ENCODE assay signal across 16 mouse cellular contexts in genomic region chr2:144487476-144487875, GRCm38 (mm10). TPM values are rescaled to one million over a fixed set of nuclear protein-coding genes. Genes with fewer than 3 reads are reported as not detected.
A peak's percentile ranks its signal among the peaks of the same experiment; 100 is the strongest.
DNase-seq lines count a peak whose midpoint lies in the region; ATAC-seq and TF ChIP-seq lines count a peak whose summit lies in the region.
"Had no signal": no experiment of that assay in that cellular context is flagged by ENCODE, and none has a peak within 500 bp of the region (broad histone marks: within the 10 kb centered on the region; RNA-seq: fewer than 3 reads in every experiment).

No protein-coding gene starts in this region.

- no peak overlapping the region for H3K4me2 ChIP-seq in lung, embryonic 14.5 days
- H3K4me2 ChIP-seq in heart, embryonic 12.5 days, result no peak overlapping the region
- H3K4me2 ChIP-seq in midbrain, postnatal 0 days (ENCODE audit: low read depth, low read length, poor library complexity, severe bottlenecking), result no peak overlapping the region
- H3K4me2 ChIP-seq: midbrain, embryonic 15.5 days; neural tube, embryonic 12.5 days had no signal

- no peaks in the 10 kb centered on the region for H3K9me3 ChIP-seq in lung, embryonic 14.5 days (ENCODE audit: low read depth, low read length)
- H3K9me3 ChIP-seq in heart, embryonic 12.5 days (replicated peaks), result 0 out of 2 replicates have a peak, but pooled peaks cover 5% of the 10 kb centered on the region
- H3K9me3 ChIP-seq in midbrain, postnatal 0 days (ENCODE audit: low read length), result no peaks in the 10 kb centered on the region
- H3K9me3 ChIP-seq: midbrain, embryonic 15.5 days; neural tube, embryonic 12.5 days had no signal

- 48% methylated on average over 6 of the region's 6 CpGs for WGBS in lung, embryonic 14.5 days
- 76% methylated on average over 6 of the region's 6 CpGs for WGBS in heart, embryonic 12.5 days
- 81% methylated on average over 6 of the region's 6 CpGs for WGBS in midbrain, postnatal 0 days

- ATAC-seq in lung, embryonic 14.5 days (ENCODE audit: insufficient read depth), result peak; percentile 68
- ATAC-seq in heart, embryonic 12.5 days (ENCODE audit: insufficient number of reproducible peaks, low FRiP score), result no peak
- ATAC-seq in midbrain, postnatal 0 days (ENCODE audit: low FRiP score), result no peak
- ATAC-seq: midbrain, embryonic 15.5 days had no signal

- no peak overlapping the region for H3K27ac ChIP-seq in lung, embryonic 14.5 days (ENCODE audit: low read depth)
- no peak overlapping the region for H3K27ac ChIP-seq in heart, embryonic 12.5 days (ENCODE audit: poor library complexity, severe bottlenecking)
- H3K27ac ChIP-seq in midbrain, postnatal 0 days (ENCODE audit: low read depth, low read length), result no peak overlapping the region
- H3K27ac ChIP-seq: midbrain, embryonic 15.5 days; neural tube, embryonic 12.5 days had no signal

- H3K4me1 ChIP-seq in lung, embryonic 14.5 days (ENCODE audit: insufficient read depth), result no peaks in the 10 kb centered on the region
- H3K4me1 ChIP-seq in heart, embryonic 12.5 days (replicated peaks), result no peaks in the 10 kb centered on the region
- no peaks in the 10 kb centered on the region for H3K4me1 ChIP-seq in midbrain, postnatal 0 days (ENCODE audit: insufficient read depth, low read length)
- H3K4me1 ChIP-seq: midbrain, embryonic 15.5 days; neural tube, embryonic 12.5 days had no signal

- DNase-seq in adrenal gland, postnatal 14 days, result peak; percentile 17
- DNase-seq in adrenal gland, postnatal 25 days, result no peak
- DNase-seq in lung, embryonic 14.5 days, result peak; percentile 15
- DNase-seq in lung, postnatal 36 days, result no peak
- peak; percentile 4 to 18 for DNase-seq in gastrocnemius, postnatal 36 days
- DNase-seq in cerebellum, adult 11-12 months, result no peak
- DNase-seq in midbrain, postnatal 0 days (ENCODE audit: low spot score), result no peak
- DNase-seq: B cell, adult 2 months; cerebellum, adult 2 months; layer of hippocampus, adult 9-11 months; lung, adult 2 months; right cerebral cortex, adult 18-20 months had no signal

- TF ChIP-seq CTCF in lung, embryonic 14.5 days (IDR thresholded peaks at IDR 0.05; ENCODE audit: low read depth), result no peak
- no peak for TF ChIP-seq CTCF in midbrain, postnatal 0 days (IDR thresholded peaks at IDR 0.05)

- intact Hi-C loops in gastrocnemius, postnatal 36 days (cut with DNase I), result no loop called here

- no peaks in the 10 kb centered on the region for H3K27me3 ChIP-seq in lung, embryonic 14.5 days (ENCODE audit: insufficient read depth, low read length)
- no peaks in the 10 kb centered on the region for H3K27me3 ChIP-seq in heart, embryonic 12.5 days (replicated peaks)
- no peaks in the 10 kb centered on the region for H3K27me3 ChIP-seq in midbrain, postnatal 0 days (ENCODE audit: insufficient read depth, low read length)
- H3K27me3 ChIP-seq: midbrain, embryonic 15.5 days; neural tube, embryonic 12.5 days had no signal

- no peaks in the 10 kb centered on the region for H3K36me3 ChIP-seq in lung, embryonic 14.5 days (ENCODE audit: insufficient read depth)
- H3K36me3 ChIP-seq in heart, embryonic 12.5 days, result no peaks in the 10 kb centered on the region
- peaks cover 44% of the 10 kb centered on the region for H3K36me3 ChIP-seq in midbrain, postnatal 0 days (ENCODE audit: insufficient read depth, low read length)

- H3K9ac ChIP-seq in lung, embryonic 14.5 days, result no peak overlapping the region
- no peak overlapping the region for H3K9ac ChIP-seq in heart, embryonic 12.5 days
- no peak overlapping the region for H3K9ac ChIP-seq in midbrain, postnatal 0 days (replicated peaks; ENCODE audit: low read length, poor library complexity, severe bottlenecking)
- H3K9ac ChIP-seq: midbrain, embryonic 15.5 days; neural tube, embryonic 12.5 days had no signal

- no peak overlapping the region for H3K4me3 ChIP-seq in lung, embryonic 14.5 days (ENCODE audit: low read depth, low read length)
- no peak overlapping the region for H3K4me3 ChIP-seq in heart, embryonic 12.5 days
- no peak overlapping the region for H3K4me3 ChIP-seq in midbrain, postnatal 0 days (ENCODE audit: low read depth, low read length)
- H3K4me3 ChIP-seq: midbrain, embryonic 15.5 days; neural tube, embryonic 12.5 days had no signal

RNA-seq across cellular contexts. Expression of gene Dzank1, which starts 39.7 kb away (rescaled TPM):
- total RNA-seq in adrenal gland, postnatal 14 days (2021), result 1.7 and 3.9 TPM in 2 replicates
- total RNA-seq in adrenal gland, postnatal 25 days (2021), result 1.8 and 5.0 TPM in 2 replicates
- 0.67 and 2.0 TPM in 2 replicates for polyA plus RNA-seq in lung, embryonic 14.5 days (2014; fragmentation: Nextera tagmentation; extraction: Ambion mirVana)
- total RNA-seq in gastrocnemius, postnatal 36 days (2021), result under 1 TPM; 0.15 to 0.52 TPM
- polyA plus RNA-seq in heart, embryonic 12.5 days (2016; fragmentation: Nextera tagmentation; extraction: Ambion mirVana), result 0.88 and 1.3 TPM in 2 replicates
- total RNA-seq in midbrain, postnatal 0 days (2014; rRNA removed), result 31.0 and 38.6 TPM in 2 replicates
- 21.4 and 22.9 TPM in 2 replicates for polyA plus RNA-seq in midbrain, postnatal 0 days (2015; fragmentation: Nextera tagmentation; extraction: Ambion mirVana)
- total RNA-seq: megakaryocyte progenitor cell, adult 5-6 weeks had no signal

RNA-seq across cellular contexts. Expression of gene Polr3f, which starts 40.0 kb away (rescaled TPM):
- 18.0 and 21.0 TPM in 2 replicates for total RNA-seq in adrenal gland, postnatal 14 days (2021)
- 19.4 and 23.8 TPM in 2 replicates for total RNA-seq in adrenal gland, postnatal 25 days (2021)
- polyA plus RNA-seq in lung, embryonic 14.5 days (2014; fragmentation: Nextera tagmentation; extraction: Ambion mirVana), result 28.1 and 29.7 TPM in 2 replicates
- total RNA-seq in gastrocnemius, postnatal 36 days (2021), result 1 to 10 TPM; 6.6 to 9.6 TPM
- polyA plus RNA-seq in heart, embryonic 12.5 days (2016; fragmentation: Nextera tagmentation; extraction: Ambion mirVana), result 19.6 and 20.1 TPM in 2 replicates
- 24.3 and 34.6 TPM in 2 replicates for total RNA-seq in midbrain, postnatal 0 days (2014; rRNA removed)
- 22.0 and 28.1 TPM in 2 replicates for polyA plus RNA-seq in midbrain, postnatal 0 days (2015; fragmentation: Nextera tagmentation; extraction: Ambion mirVana)

Comparison
In these comparisons a context has a peak if more than half of its experiments do, and no peak if none do; other contexts are left out.
1. DNase-seq: peak in adrenal gland, postnatal 14 days (single experiment), lung, embryonic 14.5 days (single experiment) and gastrocnemius, postnatal 36 days (2 of 2); none in adrenal gland, postnatal 25 days (single experiment), lung, postnatal 36 days (single experiment), cerebellum, adult 11-12 months (single experiment) and midbrain, postnatal 0 days (single experiment).